Mouse (Mus musculus) hindlimb bud, embryonic 11.5 days (tissue): Measurements from ENCODE around the gene 2210010C04Rik.

Source experiments
- DNase-seq: peaks from one replicate; pipeline ENCODE4 v3.0.0-alpha.2; 2012; ENCODE audit warnings: low read depth, low spot score; ENCODE audit errors: extremely low spot score

The 2210010C04Rik gene

DNA sequence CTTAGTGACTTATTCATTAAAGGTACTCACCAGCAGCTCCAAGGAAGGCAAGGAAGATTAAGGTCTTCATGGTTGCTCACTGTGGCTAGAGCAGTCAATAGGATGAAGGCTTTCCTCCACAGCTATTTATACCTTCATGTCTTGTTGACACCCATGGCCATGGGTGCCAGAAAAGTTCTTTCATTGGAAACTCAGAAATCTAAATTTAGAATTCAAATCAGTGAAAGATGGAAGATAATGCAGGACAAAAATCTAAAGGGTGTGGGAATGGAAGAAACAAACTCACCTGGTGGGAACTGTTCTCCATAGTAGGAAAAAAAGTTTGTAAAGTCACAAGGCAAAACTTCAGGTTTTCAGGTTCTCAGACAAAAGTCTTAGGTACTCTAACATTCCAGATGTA, at the start of gene 2210010C04Rik:
2210010C04Rik (minus strand) TSS at position 101 of the 400 bp plus-strand sequence.
- DNase-seq = no peak

DNA sequence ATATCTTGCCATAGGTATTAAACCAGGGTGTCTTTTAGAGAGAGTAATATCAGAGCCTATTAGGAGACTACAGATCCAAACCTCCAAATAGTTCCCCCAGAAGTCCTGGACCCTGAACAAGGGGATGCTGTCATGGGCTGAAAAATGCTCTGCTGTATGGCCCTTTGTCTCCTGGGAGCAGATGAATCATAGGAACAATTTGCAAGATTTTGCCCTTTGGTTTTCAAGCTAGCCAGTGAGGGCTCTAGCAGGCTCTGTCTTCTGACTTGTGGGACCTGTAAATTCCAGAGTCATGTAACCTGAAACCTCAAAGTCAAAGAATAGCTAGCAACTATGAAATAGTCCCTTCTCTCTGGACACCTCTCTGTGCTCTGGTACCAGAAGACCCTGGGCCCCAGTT, 44.8 kb upstream of the 2210010C04Rik start:
- no peak for DNase-seq

DNA sequence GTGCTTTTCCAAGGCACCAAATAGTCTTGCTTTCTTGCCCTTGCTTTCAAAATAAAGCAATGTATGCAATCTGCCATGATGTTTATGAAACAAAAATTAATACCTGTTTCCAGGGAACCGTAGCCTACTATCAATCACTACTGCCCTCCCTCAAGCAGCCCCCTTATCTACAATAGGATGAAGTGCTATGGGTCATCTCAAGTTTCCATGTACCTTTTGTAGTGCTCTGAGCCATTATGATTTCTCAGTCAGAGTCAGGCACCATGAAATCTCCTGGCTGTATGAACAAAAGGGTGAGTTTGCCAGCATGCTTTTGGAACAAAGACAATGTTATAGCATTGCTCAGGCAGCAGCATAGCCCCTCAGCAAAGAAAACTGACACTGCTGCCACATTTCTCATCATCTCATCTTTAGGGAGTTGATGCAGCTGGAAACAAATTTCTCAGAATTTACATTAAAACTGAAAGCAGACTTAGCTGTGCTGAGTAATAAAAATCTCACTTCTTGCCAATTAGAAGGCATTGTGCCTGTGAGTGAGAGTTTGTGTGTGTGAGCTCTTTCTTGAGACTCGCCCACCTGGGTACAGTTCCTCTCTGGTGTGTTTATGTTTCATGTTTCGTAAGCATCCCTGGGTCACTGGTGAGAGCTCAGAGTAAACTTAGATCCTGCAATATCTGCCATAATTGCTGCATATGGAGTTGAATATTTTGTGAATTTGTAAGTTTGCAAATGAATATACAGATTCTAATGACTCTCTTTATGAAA, 43.4 kb upstream of the 2210010C04Rik start:
- no peak for DNase-seq

DNA sequence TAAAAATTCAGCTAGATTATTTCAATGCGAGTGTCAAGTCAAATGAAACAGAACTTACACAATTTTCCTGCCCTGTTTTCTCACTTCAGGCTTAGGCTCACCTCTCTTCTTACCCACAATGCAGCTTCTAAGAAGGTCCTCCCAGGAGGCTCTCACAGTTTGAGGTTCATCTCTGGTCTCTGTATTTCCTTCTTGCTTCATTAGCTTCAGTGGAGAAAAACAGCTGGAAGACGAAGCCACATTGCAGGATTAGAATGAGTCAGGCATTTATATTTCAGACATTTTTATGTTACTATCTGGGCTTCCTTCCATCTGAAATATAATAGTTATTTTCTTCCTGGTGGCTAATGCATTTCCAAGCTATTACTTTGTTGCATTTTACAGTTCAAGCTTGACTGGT, 40.4 kb upstream of the 2210010C04Rik start:
- no peak for DNase-seq

DNA sequence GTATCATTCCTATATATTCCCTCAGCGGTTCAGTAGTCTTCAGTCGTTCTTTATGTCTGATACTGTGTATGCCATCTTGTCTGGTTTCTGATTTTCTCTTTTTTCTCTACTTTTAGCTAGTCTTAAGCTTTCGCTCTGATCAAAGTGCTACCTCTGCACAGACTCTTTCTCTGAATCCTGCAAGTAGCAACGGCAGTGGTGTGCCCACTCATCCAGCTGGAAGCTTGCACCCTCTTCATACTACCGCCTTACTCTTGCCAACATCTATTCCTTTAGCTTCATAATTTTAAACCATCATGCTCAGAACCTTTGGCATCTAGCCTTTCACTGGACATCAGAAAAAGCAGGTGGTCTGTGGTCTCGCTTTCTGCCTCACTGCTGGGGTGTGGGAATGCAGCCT, 28.0 kb upstream of the 2210010C04Rik start:
- no peak for DNase-seq

DNA sequence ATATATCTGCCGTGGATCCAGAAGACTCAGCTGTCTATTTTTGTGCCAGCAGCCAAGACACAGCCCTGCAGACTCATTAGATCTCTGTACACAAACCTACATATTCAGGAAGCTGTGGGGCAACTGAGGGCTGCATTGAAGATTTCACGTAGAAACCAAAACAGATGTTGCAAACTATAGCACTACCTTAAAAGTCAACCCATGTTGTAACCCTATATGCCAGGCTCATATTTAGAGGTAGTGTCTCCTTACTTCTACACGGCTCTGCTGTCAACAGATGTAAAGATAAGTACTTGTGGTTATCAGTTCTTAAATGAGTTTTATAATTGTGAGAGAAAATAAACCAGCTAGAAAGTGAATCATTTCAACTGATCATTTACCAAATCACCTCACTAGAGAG, 27.4 kb upstream of the 2210010C04Rik start:
- no peak for DNase-seq

DNA sequence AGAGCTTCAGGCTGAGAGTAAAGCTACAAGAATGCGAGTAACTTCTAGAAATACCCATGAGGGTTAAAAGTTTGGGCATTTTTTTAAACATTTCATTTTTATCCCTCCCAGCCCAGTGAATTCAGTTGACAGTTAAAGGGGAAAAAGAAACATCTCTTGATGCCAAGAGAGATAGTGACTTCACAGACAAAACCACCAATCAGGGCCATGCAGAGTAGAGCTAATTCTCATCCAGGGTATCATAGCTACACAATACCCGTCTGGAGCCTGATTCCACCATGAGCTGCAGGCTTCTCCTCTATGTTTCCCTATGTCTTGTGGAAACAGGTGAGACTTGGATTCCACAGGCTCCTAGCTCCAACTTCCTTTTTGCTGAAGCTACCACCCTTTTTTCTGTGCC, 26.8 kb upstream of the 2210010C04Rik start:
- no peak for DNase-seq

DNA sequence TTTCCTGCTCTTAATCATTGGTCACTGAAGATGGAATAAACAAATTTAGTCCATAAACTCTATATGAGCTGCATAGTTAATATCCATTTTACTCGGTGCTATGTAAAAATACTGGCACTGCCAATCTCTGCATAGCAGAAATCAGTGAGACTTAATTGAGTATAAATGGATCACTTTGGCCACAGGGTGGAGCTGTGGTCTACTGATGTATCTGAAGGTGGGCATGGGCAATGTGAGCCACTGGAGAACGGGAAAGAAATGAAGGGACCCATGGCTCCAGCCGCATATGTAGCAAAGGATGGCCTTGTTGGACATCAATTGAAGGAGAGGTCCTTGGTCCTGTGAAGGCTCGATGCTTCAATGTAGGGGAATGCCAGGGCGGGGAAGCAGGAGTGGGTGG, 25.8 kb upstream of the 2210010C04Rik start:
- no peak for DNase-seq

DNA sequence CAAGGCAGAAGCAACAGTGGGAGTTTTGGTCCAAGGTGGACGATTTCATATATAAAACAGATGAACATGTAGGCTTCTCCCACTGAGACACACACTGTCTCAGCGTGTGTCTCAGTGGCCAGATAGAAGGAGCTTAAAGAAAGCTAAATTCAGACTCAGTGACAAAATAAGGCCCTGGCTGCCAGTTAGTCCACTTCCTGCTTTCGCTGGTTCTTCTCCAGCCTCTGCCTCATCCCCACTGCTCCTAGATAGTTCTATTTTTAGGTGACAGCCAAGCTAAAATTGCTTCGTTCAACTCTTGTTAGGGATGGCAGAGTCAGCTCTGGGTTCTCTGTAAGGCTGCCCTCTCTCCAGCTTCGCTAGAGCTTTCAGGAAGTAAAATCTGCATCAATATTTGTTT, 22.3 kb upstream of the 2210010C04Rik start:
- DNase-seq = no peak

DNA sequence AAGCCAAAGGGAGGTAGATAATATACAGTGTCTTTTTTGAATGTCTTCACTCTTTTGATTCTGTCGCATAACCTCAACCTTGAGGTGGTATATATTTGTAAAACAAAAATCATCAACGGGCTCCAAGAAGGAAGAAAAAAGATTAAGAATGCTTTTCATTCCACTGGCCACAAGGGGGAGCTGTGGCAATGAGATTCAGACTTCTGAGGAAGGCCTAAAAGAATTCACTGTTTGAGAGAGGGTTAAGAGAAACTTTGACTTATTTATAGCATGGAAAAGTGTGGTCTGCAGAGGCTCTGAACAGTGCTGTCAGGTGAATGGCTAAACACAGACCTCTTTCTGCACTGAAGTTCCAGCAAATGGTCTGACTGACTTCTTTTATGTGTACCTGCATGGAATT, 20.3 kb upstream of the 2210010C04Rik start:
- DNase-seq = peak; percentile 14

DNA sequence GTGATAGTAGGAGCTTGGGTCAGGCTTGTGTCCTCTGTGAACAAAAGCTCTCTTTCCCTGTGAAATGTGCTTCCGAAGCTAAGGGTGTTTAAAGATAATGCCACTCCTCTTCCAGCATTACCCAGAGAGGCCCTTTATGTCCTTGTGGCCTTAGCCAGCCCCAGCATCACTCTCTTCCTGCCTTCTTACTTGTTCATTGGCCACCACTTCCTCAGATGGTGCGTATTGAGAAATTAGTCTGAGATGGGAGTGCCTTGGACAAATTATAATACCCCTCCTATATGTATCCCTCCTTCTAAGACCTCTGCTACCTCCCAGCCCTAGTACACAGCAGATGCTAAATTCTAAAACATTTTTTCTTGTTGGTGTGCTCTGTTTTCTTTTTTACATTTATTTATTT, 19.1 kb upstream of the 2210010C04Rik start:
- no peak for DNase-seq

DNA sequence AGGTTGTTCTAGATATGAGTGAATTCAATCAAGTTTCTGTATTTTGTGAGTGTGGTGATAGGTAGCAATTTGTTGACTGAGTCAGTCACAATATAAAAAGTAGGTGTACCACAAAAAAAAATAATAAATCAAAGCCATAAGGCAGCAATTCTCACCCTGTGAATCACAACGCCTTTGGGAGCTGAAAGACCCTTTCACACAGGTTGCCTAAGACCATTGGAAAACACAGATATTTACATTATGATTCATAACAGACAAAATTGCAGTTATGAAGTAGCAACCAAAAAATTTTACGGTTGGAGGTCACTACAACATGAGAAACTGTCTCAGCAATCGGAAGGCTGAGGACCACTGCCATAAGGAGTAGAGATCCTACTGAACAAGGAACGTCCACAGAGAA, 16.5 kb upstream of the 2210010C04Rik start:
- no peak for DNase-seq

DNA sequence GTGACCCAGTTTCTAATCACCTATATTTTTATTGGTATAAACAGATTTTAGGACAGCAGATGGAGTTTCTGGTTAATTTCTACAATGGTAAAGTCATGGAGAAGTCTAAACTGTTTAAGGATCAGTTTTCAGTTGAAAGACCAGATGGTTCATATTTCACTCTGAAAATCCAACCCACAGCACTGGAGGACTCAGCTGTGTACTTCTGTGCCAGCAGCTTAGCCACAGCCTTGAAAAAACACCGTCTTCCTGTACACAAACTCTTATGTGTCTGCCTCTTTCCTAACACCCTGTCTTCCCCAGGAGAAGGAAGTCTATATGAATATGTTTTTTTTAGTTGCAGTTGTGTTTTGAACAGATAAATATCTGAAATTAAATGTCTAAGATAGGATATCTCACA, 13.3 kb upstream of the 2210010C04Rik start:
- DNase-seq = no peak

DNA sequence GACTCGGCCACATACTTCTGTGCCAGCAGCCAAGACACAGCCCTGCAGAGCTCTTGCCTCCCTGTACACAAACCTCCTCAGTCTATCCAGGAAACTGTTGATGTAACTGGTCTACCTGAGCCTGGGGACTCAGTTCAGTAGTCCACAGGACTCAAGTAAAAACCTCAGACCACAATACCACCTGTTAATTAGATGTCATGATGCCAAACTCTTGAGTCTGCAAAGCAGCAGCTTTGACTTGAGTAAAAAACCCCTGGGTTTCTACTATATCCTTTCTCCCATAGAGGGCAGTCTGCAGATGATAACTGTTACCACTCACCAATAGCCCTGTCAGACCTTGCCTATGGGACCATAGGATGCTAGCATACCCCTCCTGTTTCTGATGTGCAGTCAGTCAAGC, 12.7 kb upstream of the 2210010C04Rik start:
- DNase-seq = no peak

DNA sequence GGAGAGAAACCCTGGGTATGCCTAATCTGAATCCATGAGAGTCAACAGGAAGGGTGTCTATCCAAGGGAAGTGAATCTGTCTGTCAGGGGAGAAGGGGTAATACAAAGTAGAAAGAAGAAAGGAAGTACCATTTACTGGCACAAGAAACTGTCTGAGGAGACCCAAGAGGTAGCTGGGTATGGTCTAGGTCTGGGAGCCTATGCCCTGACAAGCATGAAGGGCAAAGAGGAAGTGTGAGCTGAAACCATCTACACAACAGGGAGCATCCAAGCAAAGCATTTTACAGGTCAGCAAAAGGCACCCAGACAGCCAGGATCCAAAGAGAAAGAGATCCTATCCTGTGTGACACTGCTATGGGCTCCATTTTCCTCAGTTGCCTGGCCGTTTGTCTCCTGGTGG, 11.9 kb upstream of the 2210010C04Rik start:
- DNase-seq = no peak

DNA sequence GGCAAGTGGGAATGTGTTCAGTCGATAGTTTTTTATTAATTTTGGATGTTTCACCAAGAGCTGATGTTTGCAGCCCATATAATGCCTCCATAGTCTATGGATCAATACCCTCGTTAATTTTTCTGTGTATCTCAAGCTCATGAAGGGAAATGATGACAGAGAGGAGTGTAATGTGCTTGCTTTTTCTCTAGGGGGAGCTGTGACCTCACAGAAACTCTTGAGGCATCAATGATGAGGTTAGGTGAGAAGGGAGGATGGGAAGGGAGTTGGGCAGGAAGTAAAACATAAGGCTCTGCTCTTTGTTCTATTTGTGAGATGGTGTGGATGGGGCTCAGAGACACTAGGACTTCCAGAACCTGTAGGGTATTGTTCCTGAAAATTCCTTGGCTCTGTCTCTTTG, 11.2 kb upstream of the 2210010C04Rik start:
- DNase-seq = no peak

DNA sequence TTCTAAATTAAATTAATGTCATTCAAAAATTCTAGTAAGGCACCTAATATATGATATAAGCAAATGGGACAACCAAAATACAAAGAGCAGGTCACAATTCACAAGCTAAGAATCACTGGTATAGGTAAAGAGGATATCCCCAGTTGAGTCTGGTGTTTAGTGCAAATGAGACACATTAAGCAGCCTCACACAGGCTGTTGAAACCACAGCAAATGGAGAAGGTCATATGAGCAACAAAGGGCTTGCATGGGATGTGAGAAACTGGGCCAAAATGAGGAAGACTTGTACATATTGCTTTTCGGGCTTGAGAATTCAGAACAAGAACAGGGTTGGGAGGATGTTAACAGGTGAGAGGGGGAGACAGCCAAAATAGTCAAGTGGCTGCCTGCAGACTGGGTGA, 9.4 kb upstream of the 2210010C04Rik start:
- no peak for DNase-seq

DNA sequence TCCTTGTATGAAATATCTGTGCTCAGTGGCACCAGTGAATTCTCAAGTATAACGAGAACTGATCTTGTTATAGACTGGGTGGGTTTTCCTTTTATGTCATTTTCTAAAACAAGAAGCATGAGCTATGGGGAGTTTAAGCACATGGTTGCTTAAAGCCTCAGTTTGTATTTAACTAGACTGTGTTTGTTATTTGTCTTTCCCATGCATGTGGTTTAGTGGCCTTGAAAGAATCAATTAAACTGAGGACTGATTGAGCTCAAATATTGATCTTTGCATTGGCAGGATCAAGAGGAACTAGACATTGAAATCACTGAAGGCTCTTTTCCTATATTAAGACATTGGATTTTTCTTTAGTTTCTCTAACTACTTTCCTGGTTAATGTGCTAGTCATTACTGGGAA, 9.0 kb upstream of the 2210010C04Rik start:
- DNase-seq = no peak

DNA sequence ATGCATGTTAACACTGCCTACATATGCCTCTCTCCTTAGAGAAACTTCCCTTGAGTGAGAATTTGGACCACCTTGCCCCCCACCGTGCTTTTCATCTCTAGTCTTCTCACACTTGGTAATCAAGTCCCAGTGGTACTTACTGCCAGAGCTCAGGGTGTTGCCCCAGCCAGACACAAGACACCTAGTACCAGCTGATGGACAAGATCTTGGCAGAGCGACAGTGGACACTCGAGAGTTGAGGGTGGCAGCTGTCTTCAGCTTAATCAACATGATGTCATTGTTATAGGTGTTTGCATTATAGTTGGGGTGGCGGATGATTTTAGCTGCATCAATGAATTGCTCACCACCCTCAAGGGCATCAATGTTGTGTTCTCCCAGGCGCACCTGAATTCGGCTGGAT, 2.5 kb downstream of the 2210010C04Rik start:
- no peak for DNase-seq

DNA sequence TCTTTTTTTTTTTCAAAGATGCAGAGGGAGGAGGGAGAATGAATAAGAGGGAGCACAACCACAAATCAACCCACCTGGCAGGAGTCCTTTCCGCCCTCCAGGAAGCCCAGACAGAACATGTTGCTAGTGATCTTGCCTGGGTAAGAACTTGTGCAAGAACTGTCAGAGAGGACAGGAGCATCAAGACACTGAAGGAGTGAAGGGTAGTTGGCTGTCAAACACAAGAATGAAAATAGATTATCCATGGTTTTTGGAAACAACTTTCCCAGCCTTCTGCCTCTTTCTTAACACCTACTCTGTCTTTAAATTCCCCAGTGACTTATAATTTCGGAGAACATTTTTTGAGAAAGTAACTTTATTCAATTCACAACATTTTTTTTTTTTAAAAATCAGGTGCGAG, 3.1 kb downstream of the 2210010C04Rik start:
- DNase-seq = no peak

DNA sequence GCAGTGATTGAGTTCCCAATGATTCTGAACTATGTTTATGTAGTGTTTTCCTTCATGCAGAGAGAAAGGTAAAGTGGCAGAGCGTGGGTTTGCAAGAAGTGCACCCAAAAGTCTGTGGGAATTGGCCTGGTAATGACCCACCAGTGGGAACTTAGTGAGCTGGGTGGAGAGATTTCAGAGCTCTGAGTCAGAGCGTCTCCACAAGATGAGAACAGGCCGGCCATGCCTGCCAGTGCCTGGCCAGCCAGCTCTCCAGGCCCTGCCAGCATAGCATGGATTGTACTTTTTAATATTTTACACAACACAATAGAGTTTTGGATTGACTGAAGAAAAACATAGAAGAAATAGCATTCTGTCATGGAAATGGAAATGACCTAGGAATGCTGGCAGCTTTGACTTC, 4.5 kb downstream of the 2210010C04Rik start:
- no peak for DNase-seq

DNA sequence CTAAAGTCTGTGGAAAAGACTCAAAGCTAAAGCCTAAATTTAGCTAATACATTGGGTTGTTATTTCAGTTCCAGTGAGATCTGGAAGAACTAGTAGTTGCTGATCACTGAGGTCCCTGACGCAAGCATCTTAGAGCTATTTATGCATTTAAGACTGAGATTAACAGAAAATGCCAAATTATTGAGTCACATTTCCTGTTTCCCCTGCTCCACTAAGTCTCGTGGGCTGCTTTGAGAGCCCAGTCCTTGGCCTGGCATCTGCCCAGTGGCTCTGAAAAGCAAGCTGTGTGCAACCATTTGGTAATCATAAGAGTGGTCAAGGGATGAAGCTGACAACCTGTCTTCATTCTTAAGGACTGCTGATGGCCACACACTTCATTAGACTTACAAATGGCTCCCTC, 8.3 kb downstream of the 2210010C04Rik start:
- no peak for DNase-seq
